Comparison of ENCODE assay signal across 9 mouse cellular contexts in genomic region chr3:67374360-67374778, GRCm38 (mm10). TPM values are rescaled to one million over a fixed set of nuclear protein-coding genes. Genes with fewer than 3 reads are reported as not detected.
DNase-seq lines count a peak whose midpoint lies in the region; ATAC-seq and TF ChIP-seq lines count a peak whose summit lies in the region.
"Had no signal": no experiment of that assay in that cellular context is flagged by ENCODE, and none has a peak within 500 bp of the region (broad histone marks: within the 10 kb centered on the region; RNA-seq: fewer than 3 reads in every experiment).

No protein-coding gene starts in this region.

- H3K4me3 ChIP-seq in erythroblast, embryonic 14.5 days (replicated peaks), result peak overlapping the region; percentile 56
- no peak overlapping the region for H3K4me3 ChIP-seq in C2C12 (ENCODE audit: insufficient read depth, poor library complexity, severe bottlenecking)
- H3K4me3 ChIP-seq in forebrain, embryonic 16.5 days (replicated peaks; ENCODE audit: low read length), result peak overlapping the region; percentile 55
- H3K4me3 ChIP-seq in liver, embryonic 15.5 days (replicated peaks), result peak overlapping the region; percentile 38

- H3K79me3 ChIP-seq in C2C12 (ENCODE audit: low read depth), result no peaks in the 10 kb centered on the region

- H3ac ChIP-seq in C2C12 (ENCODE audit: control insufficient read depth, insufficient read length, low read depth), result peak overlapping the region; percentile 45

- H3K27ac ChIP-seq in forebrain, embryonic 16.5 days (ENCODE audit: low read length), result no peak overlapping the region
- H3K27ac ChIP-seq in liver, embryonic 15.5 days (replicated peaks), result no peak overlapping the region

- DNase-seq in right cerebral cortex, postnatal 25 days, result no peak
- DNase-seq in thymus, postnatal 25 days, result no peak

- no peak for ATAC-seq in erythroblast, adult 5-6 weeks (replicated peaks; ENCODE audit: low FRiP score, poor library complexity, severe bottlenecking)
- ATAC-seq in forebrain, embryonic 16.5 days, result peak; percentile 50
- no peak for ATAC-seq in liver, embryonic 15.5 days (ENCODE audit: insufficient read depth)
- no peak for ATAC-seq in granulocyte monocyte progenitor cell, adult 5-6 weeks (replicated peaks; ENCODE audit: poor library complexity, severe bottlenecking)

- peaks cover 10% of the 10 kb centered on the region for H3K4me1 ChIP-seq in erythroblast, embryonic 14.5 days (ENCODE audit: control insufficient read depth)
- 0 out of 2 replicates have a peak, but pooled peaks cover 2% of the 10 kb centered on the region for H3K4me1 ChIP-seq in forebrain, embryonic 16.5 days (replicated peaks; ENCODE audit: control insufficient read depth, insufficient read depth, low read length)
- H3K4me1 ChIP-seq in liver, embryonic 15.5 days (replicated peaks), result peaks cover 8% of the 10 kb centered on the region

- no peaks in the 10 kb centered on the region; the same call in 1 of the 2 replicates for H3K9me3 ChIP-seq in erythroblast, embryonic 14.5 days (ENCODE audit: control insufficient read depth, low read length)
- H3K9me3 ChIP-seq in forebrain, embryonic 16.5 days (ENCODE audit: control insufficient read depth, low read length), result no peaks in the 10 kb centered on the region
- H3K9me3 ChIP-seq in liver, embryonic 15.5 days (replicated peaks), result no peaks in the 10 kb centered on the region

- no peaks in the 10 kb centered on the region for H3K36me3 ChIP-seq in erythroblast, embryonic 14.5 days (ENCODE audit: control insufficient read depth)
- no peaks in the 10 kb centered on the region for H3K36me3 ChIP-seq in C2C12 (ENCODE audit: control insufficient read depth, insufficient read depth)
- no peaks in the 10 kb centered on the region for H3K36me3 ChIP-seq in forebrain, embryonic 16.5 days (ENCODE audit: control insufficient read depth, insufficient read depth)
- H3K36me3 ChIP-seq in liver, embryonic 15.5 days (replicated peaks), result no peaks in the 10 kb centered on the region

- H3K27me3 ChIP-seq in erythroblast, embryonic 14.5 days (ENCODE audit: control insufficient read depth), result peaks cover 45% of the 10 kb centered on the region
- no peaks in the 10 kb centered on the region for H3K27me3 ChIP-seq in C2C12 (ENCODE audit: control insufficient read depth, insufficient read depth, insufficient read length)
- peaks cover 14% of the 10 kb centered on the region for H3K27me3 ChIP-seq in forebrain, embryonic 16.5 days (replicated peaks; ENCODE audit: control insufficient read depth, insufficient read depth, low read length)
- peaks cover 27% of the 10 kb centered on the region for H3K27me3 ChIP-seq in liver, embryonic 15.5 days

- no peaks in the 10 kb centered on the region for H3K79me2 ChIP-seq in C2C12 (ENCODE audit: control insufficient read depth, insufficient read depth)

- TF ChIP-seq CTCF in C2C12 (IDR thresholded peaks at IDR 0.05; ENCODE audit: control insufficient read depth, insufficient read depth, insufficient read length), result no peak

- WGBS in forebrain, embryonic 16.5 days, result 32% methylated on average over 7 of the region's 7 CpGs
- WGBS in liver, embryonic 15.5 days (ENCODE audit: insufficient replicate concordance), result 29% methylated on average over 7 of the region's 7 CpGs

- peak overlapping the region; percentile 70 for H3K4me2 ChIP-seq in forebrain, embryonic 16.5 days (ENCODE audit: low read length)
- peak overlapping the region; percentile 70 for H3K4me2 ChIP-seq in liver, embryonic 15.5 days

- H3K9ac ChIP-seq in forebrain, embryonic 16.5 days (replicated peaks; ENCODE audit: low read depth, low read length), result peak overlapping the region; percentile 58
- H3K9ac ChIP-seq in liver, embryonic 15.5 days, result no peak overlapping the region

TF ChIP-seq in C2C12, 6 proteins besides CTCF, POLR2A, EP300 and RAD21:
- no peak for TF ChIP-seq MYOD1 (IDR thresholded peaks at IDR 0.05; ENCODE audit: control insufficient read depth, insufficient read length, low read depth)
- no peak for TF ChIP-seq FOSL1 (IDR thresholded peaks at IDR 0.05; ENCODE audit: insufficient read depth, low read length, poor library complexity, severe bottlenecking)
- no peak for TF ChIP-seq CEBPB (IDR thresholded peaks at IDR 0.05; ENCODE audit: low read depth)
- TF ChIP-seq MYOG (IDR thresholded peaks at IDR 0.05; ENCODE audit: control insufficient read depth, extremely low read depth, insufficient read length), result no peak
- no peak for TF ChIP-seq MAX (IDR thresholded peaks at IDR 0.05)
- TF ChIP-seq USF1 (IDR thresholded peaks at IDR 0.05; ENCODE audit: low read depth), result no peak

RNA-seq across cellular contexts. Expression of gene Mlf1, which starts 0.5 kb away (rescaled TPM):
- polyA plus RNA-seq in erythroblast, embryonic 14.5 days (2012), result 0.37 TPM in 1 of 2 replicates, not detected in the other
- total RNA-seq in erythroblast, adult 5-6 weeks (2015; ENCODE audit: low replicate concordance), result not detected in 2 replicates
- total RNA-seq in erythroblast, adult 5-6 weeks (2017; ENCODE audit: low replicate concordance), result not detected in 2 replicates
- polyA plus RNA-seq in C2C12 (2012; fragmentation: generic; extraction: Trizol), result 2.2 TPM
- 14.2 and 14.3 TPM in 2 replicates for polyA plus RNA-seq in forebrain, embryonic 16.5 days (2015; fragmentation: Nextera tagmentation; extraction: Ambion mirVana)
- 1.7 and 2.2 TPM in 2 replicates for polyA plus RNA-seq in liver, embryonic 15.5 days (2015; fragmentation: Nextera tagmentation; extraction: Ambion mirVana)
- 1.6 TPM in 1 of 2 replicates, not detected in the other for total RNA-seq in granulocyte monocyte progenitor cell, adult 5-6 weeks (2014; fragmentation: Nextera tagmentation)
- total RNA-seq in granulocyte monocyte progenitor cell, adult 5-6 weeks (2017), result 0.72 and 1.0 TPM in 2 replicates

RNA-seq across cellular contexts. Expression of gene Gm17402, which starts 0.6 kb away (rescaled TPM):
- not detected in 2 replicates for polyA plus RNA-seq in erythroblast, embryonic 14.5 days (2012)
- not detected in 2 replicates for total RNA-seq in erythroblast, adult 5-6 weeks (2015; ENCODE audit: low replicate concordance)
- total RNA-seq in erythroblast, adult 5-6 weeks (2017; ENCODE audit: low replicate concordance), result not detected in 2 replicates
- polyA plus RNA-seq in C2C12 (2012; fragmentation: generic; extraction: Trizol), result not detected
- not detected in 2 replicates for polyA plus RNA-seq in forebrain, embryonic 16.5 days (2015; fragmentation: Nextera tagmentation; extraction: Ambion mirVana)
- polyA plus RNA-seq in liver, embryonic 15.5 days (2015; fragmentation: Nextera tagmentation; extraction: Ambion mirVana), result not detected in 2 replicates
- not detected in 2 replicates for total RNA-seq in granulocyte monocyte progenitor cell, adult 5-6 weeks (2014; fragmentation: Nextera tagmentation)
- not detected in 2 replicates for total RNA-seq in granulocyte monocyte progenitor cell, adult 5-6 weeks (2017)
- total RNA-seq: common myeloid progenitor, adult 5-6 weeks had no signal

RNA-seq across cellular contexts. Expression of gene Gfm1, which starts 55.5 kb away (rescaled TPM):
- 0.36 and 0.59 TPM in 2 replicates for polyA plus RNA-seq in erythroblast, embryonic 14.5 days (2012)
- total RNA-seq in erythroblast, adult 5-6 weeks (2015; ENCODE audit: low replicate concordance), result 11.5 and 11.9 TPM in 2 replicates
- total RNA-seq in erythroblast, adult 5-6 weeks (2017; ENCODE audit: low replicate concordance), result 18.3 and 20.4 TPM in 2 replicates
- 41.4 TPM for polyA plus RNA-seq in C2C12 (2012; fragmentation: generic; extraction: Trizol)
- 33.6 and 38.2 TPM in 2 replicates for polyA plus RNA-seq in forebrain, embryonic 16.5 days (2015; fragmentation: Nextera tagmentation; extraction: Ambion mirVana)
- polyA plus RNA-seq in liver, embryonic 15.5 days (2015; fragmentation: Nextera tagmentation; extraction: Ambion mirVana), result 28.8 and 29.8 TPM in 2 replicates
- 34.3 and 44.6 TPM in 2 replicates for total RNA-seq in granulocyte monocyte progenitor cell, adult 5-6 weeks (2014; fragmentation: Nextera tagmentation)
- 59.4 and 108 TPM in 2 replicates for total RNA-seq in granulocyte monocyte progenitor cell, adult 5-6 weeks (2017)

Comparison
In these comparisons a context has a peak if more than half of its experiments do, and no peak if none do; other contexts are left out.
1. RNA of gene Gfm1, which starts 55.5 kb away (polyA plus RNA-seq): 41.4 TPM in C2C12 (single experiment), 33.6 to 38.2 TPM in forebrain, embryonic 16.5 days and 28.8 to 29.8 TPM in liver, embryonic 15.5 days; 0.36 to 0.59 TPM in erythroblast, embryonic 14.5 days; every median in the first group is over 10 times any median in the second.